Mouse (Mus musculus) gastrocnemius, postnatal 4 days (tissue): ENCODE results near the gene Ip6k2. TPM values are rescaled to one million over a fixed set of nuclear protein-coding genes. Genes with fewer than 3 reads are reported as not detected.

Experiments
- microRNA-seq: library from miRNA; unstranded; fragments of <30 nt; microRNA quantifications from one replicate; pipeline ENCODE4 v1.2.0, GENCODE M21; 2021
- total RNA-seq, 2 experiments: library from RNA; stranded (reverse); gene quantifications; 2 replicates each; pipeline ENCODE4 v1.2.3; 2021

Ip6k2 gene
- total RNA-seq, 2 experiments from 2014 or later = 43.7 to 44.3 TPM

Small RNAs within 50 kb of the gene (microRNA-seq; reads per million reads assigned to microRNA genes)
- not detected for gene Gm23156

Other genes with a start within 250 kb of the Ip6k2 start
- gene Impdh2, start 223.5 kb upstream of the Ip6k2 start, total RNA-seq = 10 to 100 TPM; 78.6 to 92.9 TPM
- 10 to 100 TPM; 39.6 to 46.7 TPM for gene Ndufaf3, start 216.4 kb upstream of the Ip6k2 start, total RNA-seq
- gene Dalrd3, start 213.9 kb upstream of the Ip6k2 start, total RNA-seq = 10 to 100 TPM; 11.5 to 14.6 TPM
- 10 to 100 TPM; 27.7 to 32.2 TPM for gene Wdr6, start 205.1 kb upstream of the Ip6k2 start, total RNA-seq
- 1 to 10 TPM; 5.0 to 5.5 TPM for gene P4htm, start 186.1 kb upstream of the Ip6k2 start, total RNA-seq
- 10 to 100 TPM; 58.2 to 68.8 TPM for gene Arih2, start 134.4 kb upstream of the Ip6k2 start, total RNA-seq
- gene Slc25a20, start 121.7 kb upstream of the Ip6k2 start, total RNA-seq = 10 to 100 TPM; 68.4 to 75.8 TPM
- gene Prkar2a, start 94.5 kb upstream of the Ip6k2 start, total RNA-seq = 100 to 1,000 TPM; 103 to 104 TPM
- 1 to 10 TPM; 6.6 to 9.2 TPM for gene Nckipsd, start 24.6 kb downstream of the Ip6k2 start, total RNA-seq
- under 1 TPM; 0.22 to 0.31 TPM for gene Celsr3, start 42.5 kb downstream of the Ip6k2 start, total RNA-seq
- 10 to 100 TPM in 1 of 2 experiments, 1 to 10 TPM in 1; 9.8 to 11.2 TPM for gene Slc26a6, start 69.5 kb downstream of the Ip6k2 start, total RNA-seq
- gene Tmem89, start 130.8 kb downstream of the Ip6k2 start, total RNA-seq = not detected
- 100 to 1,000 TPM; 612 to 624 TPM for gene Uqcrc1, start 152.8 kb downstream of the Ip6k2 start, total RNA-seq
- gene Col7a1, start 169.8 kb downstream of the Ip6k2 start, total RNA-seq = 10 to 100 TPM; 16.0 to 16.4 TPM
- 1 to 10 TPM; 2.9 to 3.8 TPM for gene Ucn2, start 202.2 kb downstream of the Ip6k2 start, total RNA-seq
- 10 to 100 TPM; 17.2 to 21.4 TPM for gene Pfkfb4, start 208.0 kb downstream of the Ip6k2 start, total RNA-seq